Comparison of ENCODE assay signal across 9 mouse cellular contexts in the genomic region with DNA sequence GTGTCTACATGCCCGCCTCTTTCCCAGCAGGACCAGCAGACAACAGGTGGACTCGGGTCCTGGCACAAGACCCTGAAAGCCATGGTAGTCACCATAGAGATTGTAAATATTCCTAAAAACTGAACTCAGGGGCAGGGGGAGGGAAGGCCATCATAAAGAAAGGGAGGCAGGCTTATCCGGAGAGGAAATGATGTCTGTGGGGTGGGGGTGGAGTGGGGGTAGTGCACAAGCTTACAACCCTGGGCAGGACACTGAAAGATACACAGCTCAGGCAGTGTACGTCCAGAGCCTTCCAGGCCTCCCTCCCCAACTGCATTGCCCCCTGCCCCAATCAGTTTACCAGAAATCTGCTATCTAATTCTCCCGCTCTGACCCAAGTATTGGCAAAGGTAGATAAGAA. TPM values are rescaled to one million over a fixed set of nuclear protein-coding genes. Genes with fewer than 3 reads are reported as not detected.
A peak's percentile ranks its signal among the peaks of the same experiment; 100 is the strongest.
DNase-seq lines count a peak whose midpoint lies in the region; ATAC-seq lines count a peak whose summit lies in the region.
"Had no signal": no experiment of that assay in that cellular context is flagged by ENCODE, and none has a peak within 500 bp of the region (broad histone marks: within the 10 kb centered on the region; RNA-seq: fewer than 3 reads in every experiment).

No protein-coding gene starts in this region.

- H3K4me3 ChIP-seq in kidney, embryonic 15.5 days (replicated peaks) = no peak overlapping the region
- peak overlapping the region; percentile 71; the same call in 1 of the 2 replicates for H3K4me3 ChIP-seq in embryonic facial prominence, embryonic 10.5 days
- H3K4me3 ChIP-seq in hindbrain, embryonic 12.5 days = 0 out of 2 replicates have a peak overlapping the region, but pooled peaks have one; percentile 77
- peak overlapping the region; percentile 69; the same call in 1 of the 2 replicates for H3K4me3 ChIP-seq in midbrain, embryonic 14.5 days (replicated peaks; ENCODE audit: low read depth, low read length)

- no peak for ATAC-seq in kidney, embryonic 15.5 days (replicated peaks; ENCODE audit: low FRiP score)
- no peak for ATAC-seq in hindbrain, embryonic 12.5 days (ENCODE audit: low FRiP score)
- no peak for ATAC-seq in midbrain, embryonic 14.5 days (ENCODE audit: low FRiP score, low TSS enrichment)

- WGBS in kidney, embryonic 15.5 days = 39% methylated on average over 5 of the region's 5 CpGs
- WGBS in embryonic facial prominence, embryonic 10.5 days = 71% methylated on average over 5 of the region's 5 CpGs
- WGBS in hindbrain, embryonic 12.5 days = 67% methylated on average over 5 of the region's 5 CpGs
- 57% methylated on average over 5 of the region's 5 CpGs for WGBS in midbrain, embryonic 14.5 days

- no peak for DNase-seq in kidney, postnatal 25 days
- no peak for DNase-seq in embryonic facial prominence, embryonic 10.5 days (ENCODE audit: low spot score)
- no peak for DNase-seq in midbrain, embryonic 14.5 days
- no peak for DNase-seq in cerebellum, adult 11 months
- DNase-seq in cerebellum, adult 11-12 months = no peak
- no peak for DNase-seq in kidney, adult 11 months
- DNase-seq: adrenal gland, adult 8-10 months had no signal

- H3K9ac ChIP-seq in kidney, embryonic 15.5 days = no peak overlapping the region
- 0 out of 2 replicates have a peak overlapping the region, but pooled peaks have one; percentile 18 for H3K9ac ChIP-seq in hindbrain, embryonic 12.5 days
- no peak overlapping the region for H3K9ac ChIP-seq in midbrain, embryonic 14.5 days (replicated peaks; ENCODE audit: low read length)

- no peaks in the 10 kb centered on the region for H3K9me3 ChIP-seq in kidney, embryonic 15.5 days (replicated peaks)
- H3K9me3 ChIP-seq in embryonic facial prominence, embryonic 10.5 days = no peaks in the 10 kb centered on the region
- no peaks in the 10 kb centered on the region for H3K9me3 ChIP-seq in hindbrain, embryonic 12.5 days (replicated peaks)
- H3K9me3 ChIP-seq in midbrain, embryonic 14.5 days (ENCODE audit: control insufficient read depth, low read length) = no peaks in the 10 kb centered on the region

- peak overlapping the region; percentile 99; the same call in 1 of the 2 replicates for H3K4me2 ChIP-seq in kidney, embryonic 15.5 days
- H3K4me2 ChIP-seq in hindbrain, embryonic 12.5 days (replicated peaks) = peak overlapping the region; percentile 89
- peak overlapping the region; percentile 65 for H3K4me2 ChIP-seq in midbrain, embryonic 14.5 days (ENCODE audit: low read length)

- H3K36me3 ChIP-seq in kidney, embryonic 15.5 days = no peaks in the 10 kb centered on the region
- no peaks in the 10 kb centered on the region for H3K36me3 ChIP-seq in embryonic facial prominence, embryonic 10.5 days (replicated peaks)
- no peaks in the 10 kb centered on the region for H3K36me3 ChIP-seq in hindbrain, embryonic 12.5 days
- no peaks in the 10 kb centered on the region for H3K36me3 ChIP-seq in midbrain, embryonic 14.5 days (ENCODE audit: control insufficient read depth, insufficient read depth, low read length)

- no peak overlapping the region for H3K27ac ChIP-seq in kidney, embryonic 15.5 days
- no peak overlapping the region for H3K27ac ChIP-seq in embryonic facial prominence, embryonic 10.5 days (replicated peaks)
- H3K27ac ChIP-seq in hindbrain, embryonic 12.5 days = no peak overlapping the region
- no peak overlapping the region for H3K27ac ChIP-seq in midbrain, embryonic 14.5 days (replicated peaks; ENCODE audit: low read depth, low read length)

- peaks cover 49% of the 10 kb centered on the region for H3K27me3 ChIP-seq in kidney, embryonic 15.5 days
- peaks cover 58% of the 10 kb centered on the region for H3K27me3 ChIP-seq in embryonic facial prominence, embryonic 10.5 days (replicated peaks; ENCODE audit: low read depth, poor library complexity, severe bottlenecking)
- H3K27me3 ChIP-seq in hindbrain, embryonic 12.5 days = peaks cover 32% of the 10 kb centered on the region
- no peaks in the 10 kb centered on the region for H3K27me3 ChIP-seq in midbrain, embryonic 14.5 days (ENCODE audit: control insufficient read depth, insufficient read depth, low read length)

- H3K4me1 ChIP-seq in kidney, embryonic 15.5 days = peaks cover 37% of the 10 kb centered on the region
- peaks cover 36% of the 10 kb centered on the region for H3K4me1 ChIP-seq in embryonic facial prominence, embryonic 10.5 days
- H3K4me1 ChIP-seq in hindbrain, embryonic 12.5 days = peaks cover 43% of the 10 kb centered on the region
- peaks cover 23% of the 10 kb centered on the region for H3K4me1 ChIP-seq in midbrain, embryonic 14.5 days (ENCODE audit: control insufficient read depth, insufficient read depth, low read length)

RNA-seq across cellular contexts. Expression of gene Spns2, which starts 2.5 kb away (rescaled TPM):
- polyA plus RNA-seq in kidney, embryonic 15.5 days (2015; fragmentation: Nextera tagmentation; extraction: Ambion mirVana) = 2.9 and 3.4 TPM in 2 replicates
- 3.3 TPM in 2 replicates for polyA plus RNA-seq in embryonic facial prominence, embryonic 10.5 days (2016; fragmentation: Nextera tagmentation; extraction: Ambion mirVana)
- polyA plus RNA-seq in hindbrain, embryonic 12.5 days (2016; fragmentation: Nextera tagmentation; extraction: Ambion mirVana) = 8.8 and 9.3 TPM in 2 replicates
- polyA plus RNA-seq in midbrain, embryonic 14.5 days (2014; fragmentation: Nextera tagmentation; extraction: Ambion mirVana) = 12.6 TPM in 2 replicates

RNA-seq across cellular contexts. Expression of gene Mybbp1a, which starts 46.0 kb away (rescaled TPM):
- polyA plus RNA-seq in kidney, embryonic 15.5 days (2015; fragmentation: Nextera tagmentation; extraction: Ambion mirVana) = 162 and 184 TPM in 2 replicates
- 257 and 263 TPM in 2 replicates for polyA plus RNA-seq in embryonic facial prominence, embryonic 10.5 days (2016; fragmentation: Nextera tagmentation; extraction: Ambion mirVana)
- polyA plus RNA-seq in hindbrain, embryonic 12.5 days (2016; fragmentation: Nextera tagmentation; extraction: Ambion mirVana) = 112 and 123 TPM in 2 replicates
- polyA plus RNA-seq in midbrain, embryonic 14.5 days (2014; fragmentation: Nextera tagmentation; extraction: Ambion mirVana) = 52.0 and 66.0 TPM in 2 replicates

RNA-seq across cellular contexts. Expression of gene Ggt6, which starts 51.8 kb away (rescaled TPM):
- 0.87 and 0.95 TPM in 2 replicates for polyA plus RNA-seq in kidney, embryonic 15.5 days (2015; fragmentation: Nextera tagmentation; extraction: Ambion mirVana)
- polyA plus RNA-seq in embryonic facial prominence, embryonic 10.5 days (2016; fragmentation: Nextera tagmentation; extraction: Ambion mirVana) = 0.10 TPM in 1 of 2 replicates, not detected in the other
- 0.32 TPM in 1 of 2 replicates, not detected in the other for polyA plus RNA-seq in hindbrain, embryonic 12.5 days (2016; fragmentation: Nextera tagmentation; extraction: Ambion mirVana)
- polyA plus RNA-seq in midbrain, embryonic 14.5 days (2014; fragmentation: Nextera tagmentation; extraction: Ambion mirVana) = not detected in 2 replicates
